Mouse (Mus musculus): ENCODE measurements around the gene Ankar. TPM values are rescaled to one million over a fixed set of nuclear protein-coding genes. Genes with fewer than 3 reads are reported as not detected.

Ankar gene
- polyA plus RNA-seq, 1 experiment from 2014 or later, result not detected

- Histone ChIP-seq H3K27me3 (replicated peaks; ENCODE audit: control insufficient read depth, insufficient read depth, low read length) (no peaks in the 10 kb centered on the region), H3K27ac (replicated peaks; ENCODE audit: low read depth, low read length) (peak overlapping the region; percentile 63), H3K4me1 (ENCODE audit: control insufficient read depth, insufficient read depth, low read length) (peaks cover 15% of the 10 kb centered on the region), H3K9me3 (ENCODE audit: control insufficient read depth, low read length) (no peaks in the 10 kb centered on the region), H3K9ac (ENCODE audit: low read depth, low read length) (no peak overlapping the region), H3K4me3 (ENCODE audit: low read depth, low read length) (no peak overlapping the region), H3K4me2 (ENCODE audit: low read depth, low read length) (no peak overlapping the region), H3K36me3 (ENCODE audit: control insufficient read depth, insufficient read depth, low read length) (no peaks in the 10 kb centered on the region)
- 0 out of 2 replicates have a peak, but pooled peaks have one; percentile 13 for ATAC-seq (ENCODE audit: low read depth)
- DNase-seq (ENCODE audit: low spot score), result peak; percentile 91
- WGBS, result 36% methylated on average over 10 of the region's 10 CpGs
Observed at GRCm38 (mm10) chr1:72730126-72730525, 29.7 kb upstream of the Ankar start.

GRCm38 (mm10) chr1:72728781-72729180, 28.4 kb upstream of the Ankar start:
- Histone ChIP-seq H3K9ac (ENCODE audit: low read depth, low read length) (no peak overlapping the region), H3K4me1 (ENCODE audit: control insufficient read depth, insufficient read depth, low read length) (peaks cover 15% of the 10 kb centered on the region), H3K4me2 (ENCODE audit: low read depth, low read length) (no peak overlapping the region), H3K9me3 (ENCODE audit: control insufficient read depth, low read length) (no peaks in the 10 kb centered on the region), H3K27ac (replicated peaks; ENCODE audit: low read depth, low read length) (no peak overlapping the region), H3K36me3 (ENCODE audit: control insufficient read depth, insufficient read depth, low read length) (no peaks in the 10 kb centered on the region), H3K27me3 (replicated peaks; ENCODE audit: control insufficient read depth, insufficient read depth, low read length) (no peaks in the 10 kb centered on the region), H3K4me3 (ENCODE audit: low read depth, low read length) (no peak overlapping the region)
- no peak for ATAC-seq (ENCODE audit: low read depth)
- 81% methylated on average over 4 of the region's 4 CpGs for WGBS
- no peak for DNase-seq (ENCODE audit: low spot score)

- 88% methylated on average over 13 of the region's 13 CpGs for WGBS
- Histone ChIP-seq H3K4me1 (ENCODE audit: control insufficient read depth, insufficient read depth, low read length) (peaks cover 14% of the 10 kb centered on the region), H3K27me3 (replicated peaks; ENCODE audit: control insufficient read depth, insufficient read depth, low read length) (no peaks in the 10 kb centered on the region), H3K4me2 (ENCODE audit: low read depth, low read length) (no peak overlapping the region), H3K9ac (ENCODE audit: low read depth, low read length) (no peak overlapping the region), H3K36me3 (ENCODE audit: control insufficient read depth, insufficient read depth, low read length) (no peaks in the 10 kb centered on the region), H3K9me3 (ENCODE audit: control insufficient read depth, low read length) (no peaks in the 10 kb centered on the region), H3K4me3 (ENCODE audit: low read depth, low read length) (no peak overlapping the region), H3K27ac (replicated peaks; ENCODE audit: low read depth, low read length) (no peak overlapping the region)
- no peak for ATAC-seq (ENCODE audit: low read depth)
- no peak for DNase-seq (ENCODE audit: low spot score)
Observed at GRCm38 (mm10) chr1:72725941-72726340, 25.6 kb upstream of the Ankar start.

GRCm38 (mm10) chr1:72724354-72724753, 24.0 kb upstream of the Ankar start:
- ATAC-seq (ENCODE audit: low read depth), result no peak
- no peaks in the 10 kb centered on the region for H3K27me3 ChIP-seq (replicated peaks; ENCODE audit: control insufficient read depth, insufficient read depth, low read length)
- H3K4me3 ChIP-seq (ENCODE audit: low read depth, low read length), result no peak overlapping the region
- no peaks in the 10 kb centered on the region for H3K4me1 ChIP-seq (ENCODE audit: control insufficient read depth, insufficient read depth, low read length)
- no peak overlapping the region for H3K27ac ChIP-seq (replicated peaks; ENCODE audit: low read depth, low read length)
- 64% methylated on average over 2 of the region's 2 CpGs for WGBS
- DNase-seq (ENCODE audit: low spot score), result no peak
- no peak overlapping the region for H3K9ac ChIP-seq (ENCODE audit: low read depth, low read length)
- no peaks in the 10 kb centered on the region for H3K36me3 ChIP-seq (ENCODE audit: control insufficient read depth, insufficient read depth, low read length)
- H3K4me2 ChIP-seq (ENCODE audit: low read depth, low read length), result no peak overlapping the region
- no peaks in the 10 kb centered on the region for H3K9me3 ChIP-seq (ENCODE audit: control insufficient read depth, low read length)

- no peak overlapping the region for H3K9ac ChIP-seq (ENCODE audit: low read depth, low read length)
- H3K27me3 ChIP-seq (replicated peaks; ENCODE audit: control insufficient read depth, insufficient read depth, low read length), result no peaks in the 10 kb centered on the region
- ATAC-seq (ENCODE audit: low read depth), result no peak
- H3K4me1 ChIP-seq (ENCODE audit: control insufficient read depth, insufficient read depth, low read length), result no peaks in the 10 kb centered on the region
- WGBS, result 42% methylated on average over 8 of the region's 8 CpGs
- no peak overlapping the region for H3K4me3 ChIP-seq (ENCODE audit: low read depth, low read length)
- no peaks in the 10 kb centered on the region for H3K9me3 ChIP-seq (ENCODE audit: control insufficient read depth, low read length)
- H3K4me2 ChIP-seq (ENCODE audit: low read depth, low read length), result no peak overlapping the region
- H3K27ac ChIP-seq (replicated peaks; ENCODE audit: low read depth, low read length), result no peak overlapping the region
- H3K36me3 ChIP-seq (ENCODE audit: control insufficient read depth, insufficient read depth, low read length), result no peaks in the 10 kb centered on the region; the same call in 1 of the 2 replicates
- no peak for DNase-seq (ENCODE audit: low spot score)
Observed at GRCm38 (mm10) chr1:72722646-72723045, 22.3 kb upstream of the Ankar start.

GRCm38 (mm10) chr1:72720115-72720725, 19.8 kb upstream of the Ankar start:
- no peaks in the 10 kb centered on the region for H3K9me3 ChIP-seq (ENCODE audit: control insufficient read depth, low read length)
- H3K27me3 ChIP-seq (replicated peaks; ENCODE audit: control insufficient read depth, insufficient read depth, low read length), result no peaks in the 10 kb centered on the region
- WGBS, result 62% methylated on average over 6 of the region's 6 CpGs
- no peak overlapping the region for H3K9ac ChIP-seq (ENCODE audit: low read depth, low read length)
- ATAC-seq (ENCODE audit: low read depth), result no peak
- H3K4me3 ChIP-seq (ENCODE audit: low read depth, low read length), result no peak overlapping the region
- no peaks in the 10 kb centered on the region for H3K4me1 ChIP-seq (ENCODE audit: control insufficient read depth, insufficient read depth, low read length)
- H3K4me2 ChIP-seq (ENCODE audit: low read depth, low read length), result no peak overlapping the region
- DNase-seq (ENCODE audit: low spot score), result no peak
- no peak overlapping the region for H3K27ac ChIP-seq (replicated peaks; ENCODE audit: low read depth, low read length)
- H3K36me3 ChIP-seq (ENCODE audit: control insufficient read depth, insufficient read depth, low read length), result peaks cover 8% of the 10 kb centered on the region

- ATAC-seq (ENCODE audit: low read depth) (peak; percentile 80), DNase-seq (ENCODE audit: low spot score) (peak; percentile 80)
- H3K4me3 ChIP-seq (ENCODE audit: low read depth, low read length), result no peak overlapping the region
- 20% methylated on average over 5 of the region's 5 CpGs for WGBS
- no peaks in the 10 kb centered on the region for H3K4me1 ChIP-seq (ENCODE audit: control insufficient read depth, insufficient read depth, low read length)
- no peaks in the 10 kb centered on the region for H3K9me3 ChIP-seq (ENCODE audit: control insufficient read depth, low read length)
- no peak overlapping the region for H3K4me2 ChIP-seq (ENCODE audit: low read depth, low read length)
- H3K27ac ChIP-seq (replicated peaks; ENCODE audit: low read depth, low read length), result no peak overlapping the region
- H3K36me3 ChIP-seq (ENCODE audit: control insufficient read depth, insufficient read depth, low read length), result peaks cover 21% of the 10 kb centered on the region
- H3K9ac ChIP-seq (ENCODE audit: low read depth, low read length), result no peak overlapping the region
- no peaks in the 10 kb centered on the region for H3K27me3 ChIP-seq (replicated peaks; ENCODE audit: control insufficient read depth, insufficient read depth, low read length)
Observed at GRCm38 (mm10) chr1:72718846-72719245, 18.5 kb upstream of the Ankar start.

- DNase-seq (ENCODE audit: low spot score), result no peak
Observed at GRCm38 (mm10) chr1:72717540-72717939, 17.2 kb upstream of the Ankar start.

GRCm38 (mm10) chr1:72716926-72717325, 16.5 kb upstream of the Ankar start:
- Histone ChIP-seq H3K9ac (ENCODE audit: low read depth, low read length) (no peak overlapping the region), H3K27ac (replicated peaks; ENCODE audit: low read depth, low read length) (no peak overlapping the region), H3K4me3 (ENCODE audit: low read depth, low read length) (no peak overlapping the region), H3K27me3 (replicated peaks; ENCODE audit: control insufficient read depth, insufficient read depth, low read length) (no peaks in the 10 kb centered on the region), H3K9me3 (ENCODE audit: control insufficient read depth, low read length) (no peaks in the 10 kb centered on the region), H3K36me3 (ENCODE audit: control insufficient read depth, insufficient read depth, low read length) (peaks cover 37% of the 10 kb centered on the region), H3K4me2 (ENCODE audit: low read depth, low read length) (no peak overlapping the region), H3K4me1 (ENCODE audit: control insufficient read depth, insufficient read depth, low read length) (peaks cover 13% of the 10 kb centered on the region)
- WGBS, result 8% methylated on average over 5 of the region's 5 CpGs
- no peak for ATAC-seq (ENCODE audit: low read depth)
- peak; percentile 77 for DNase-seq (ENCODE audit: low spot score)

More at GRCm38 (mm10) chr1:72717540-72717939, 17.2 kb upstream of the Ankar start:
- no peak for ATAC-seq (ENCODE audit: low read depth)
- no peak overlapping the region for H3K9ac ChIP-seq (ENCODE audit: low read depth, low read length)
- no peaks in the 10 kb centered on the region for H3K27me3 ChIP-seq (replicated peaks; ENCODE audit: control insufficient read depth, insufficient read depth, low read length)
- 88% methylated on average over 7 of the region's 7 CpGs for WGBS
- H3K9me3 ChIP-seq (ENCODE audit: control insufficient read depth, low read length), result no peaks in the 10 kb centered on the region
- H3K36me3 ChIP-seq (ENCODE audit: control insufficient read depth, insufficient read depth, low read length), result peaks cover 34% of the 10 kb centered on the region
- no peak overlapping the region for H3K27ac ChIP-seq (replicated peaks; ENCODE audit: low read depth, low read length)
- peaks cover 7% of the 10 kb centered on the region for H3K4me1 ChIP-seq (ENCODE audit: control insufficient read depth, insufficient read depth, low read length)
- no peak overlapping the region for H3K4me3 ChIP-seq (ENCODE audit: low read depth, low read length)
- no peak overlapping the region for H3K4me2 ChIP-seq (ENCODE audit: low read depth, low read length)
